Mouse (Mus musculus) A20 (cell line): ENCODE results near the gene Nup35.

Experiments
- DNase-seq: peaks from one replicate; pipeline ENCODE4 v3.0.0-alpha.2; 2011; ENCODE audit warnings: low read depth, low spot score

Gene Nup35

GRCm38 (mm10) chr2:80616854-80617737 lies at the start of gene Nup35, which contains the start of gene Dusp19:
Gene Nup35 (plus strand): TSS chr2:80617236.
Gene Dusp19 (plus strand): TSS chr2:80617045.
- peak; percentile 93 for DNase-seq

- no peak for DNase-seq
Measured at GRCm38 (mm10) chr2:80567411-80567810, 49.6 kb upstream of the Nup35 start.

DNA sequence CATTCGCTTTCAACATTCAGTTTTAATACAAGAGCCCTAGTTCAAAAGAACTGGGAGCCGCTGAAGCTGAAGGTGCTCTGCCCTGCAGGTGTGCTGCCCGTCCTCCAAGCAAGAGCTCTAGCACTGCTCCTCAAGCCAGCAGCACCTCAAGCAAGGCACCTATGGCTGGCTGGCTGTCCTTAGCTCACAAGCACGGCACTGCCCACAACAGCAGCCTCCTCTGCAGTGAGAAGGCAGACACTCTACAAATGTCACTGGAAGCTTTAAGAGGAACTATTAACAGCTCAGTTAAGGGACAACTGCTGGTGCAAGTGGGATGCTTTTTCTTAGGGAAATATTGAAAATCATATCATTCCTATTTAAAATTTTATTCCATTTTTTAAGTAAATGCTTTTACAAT lies 46.4 kb upstream of the Nup35 start:
- DNase-seq: no peak

- DNase-seq: no peak
Measured at GRCm38 (mm10) chr2:80577286-80577685, 39.8 kb upstream of the Nup35 start.

DNA sequence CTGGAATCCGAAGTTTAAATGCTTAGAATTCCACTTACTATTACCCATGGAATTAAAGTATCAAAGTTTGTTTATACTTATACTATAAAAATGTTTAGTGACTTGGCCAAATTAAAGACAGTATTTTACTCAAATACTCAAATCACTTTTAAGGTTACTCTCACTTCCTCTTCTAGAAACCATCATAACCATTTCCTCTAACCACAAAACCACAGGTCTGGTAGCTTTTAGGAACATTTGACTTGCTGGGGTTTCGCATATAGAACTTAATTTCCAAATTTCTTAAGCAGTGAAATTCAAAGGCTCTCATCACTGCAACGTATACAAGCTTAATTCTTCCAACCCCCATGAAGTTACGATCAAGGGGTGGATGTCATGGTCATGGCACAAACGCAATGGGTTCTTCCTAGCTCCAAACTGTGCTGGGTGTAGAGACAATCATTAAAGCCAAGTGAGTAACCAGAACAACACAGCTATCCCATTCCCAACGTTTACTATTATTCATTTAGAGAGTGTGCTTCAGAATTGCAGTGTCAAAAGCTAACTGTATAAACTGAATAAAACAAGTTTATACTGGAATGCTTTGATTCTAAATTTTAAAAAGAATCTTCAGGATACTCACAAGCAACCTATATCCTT lies 37.7 kb upstream of the Nup35 start:
- DNase-seq: peak; percentile 68

- no peak for DNase-seq
Measured at GRCm38 (mm10) chr2:80580311-80580961, 36.6 kb upstream of the Nup35 start.

GRCm38 (mm10) chr2:80581043-80581711 lies 35.9 kb upstream of the Nup35 start, which contains the start of gene Nckap1:
Gene Nckap1 (minus strand): TSS chr2:80581380.
- DNase-seq: no peak

- no peak for DNase-seq
Measured at GRCm38 (mm10) chr2:80582356-80582755, 34.7 kb upstream of the Nup35 start.

DNA sequence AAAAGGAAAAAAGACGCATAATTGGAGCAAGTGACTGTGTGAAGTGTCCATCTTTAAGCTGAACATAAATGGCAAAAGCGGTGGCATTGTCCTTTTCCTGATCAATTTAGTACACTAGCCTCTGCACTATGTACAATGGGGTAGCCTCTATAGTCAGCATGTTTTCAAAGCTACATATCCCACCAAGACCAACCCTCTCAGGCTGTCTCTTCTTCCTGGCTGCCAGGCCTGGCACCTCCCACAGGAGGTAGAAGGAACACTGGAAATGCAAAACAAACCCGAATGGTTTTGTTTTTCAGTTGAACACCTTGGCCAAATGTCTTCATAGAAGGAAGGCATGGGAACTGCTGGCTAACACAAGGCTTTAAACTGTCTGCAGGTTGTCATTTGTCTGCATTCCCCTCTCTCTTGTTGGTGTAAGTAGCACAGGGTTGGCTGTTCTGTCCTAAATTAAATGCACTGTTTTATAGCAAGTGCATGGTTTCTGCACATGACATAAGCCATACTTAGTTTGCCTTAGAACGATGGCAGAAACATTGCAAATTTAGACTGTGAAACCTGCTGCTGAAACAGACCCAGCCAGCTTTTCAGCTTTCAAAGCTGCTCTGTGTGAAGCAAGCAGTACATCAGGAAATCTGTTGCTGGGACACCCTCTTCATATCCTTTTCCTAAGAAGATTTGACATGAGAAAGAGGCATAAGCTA lies 22.7 kb upstream of the Nup35 start:
- no peak for DNase-seq

GRCm38 (mm10) chr2:80596960-80597359 lies 20.1 kb upstream of the Nup35 start:
- no peak for DNase-seq

- DNase-seq: no peak
Measured at GRCm38 (mm10) chr2:80599850-80600249, 17.2 kb upstream of the Nup35 start.

DNA sequence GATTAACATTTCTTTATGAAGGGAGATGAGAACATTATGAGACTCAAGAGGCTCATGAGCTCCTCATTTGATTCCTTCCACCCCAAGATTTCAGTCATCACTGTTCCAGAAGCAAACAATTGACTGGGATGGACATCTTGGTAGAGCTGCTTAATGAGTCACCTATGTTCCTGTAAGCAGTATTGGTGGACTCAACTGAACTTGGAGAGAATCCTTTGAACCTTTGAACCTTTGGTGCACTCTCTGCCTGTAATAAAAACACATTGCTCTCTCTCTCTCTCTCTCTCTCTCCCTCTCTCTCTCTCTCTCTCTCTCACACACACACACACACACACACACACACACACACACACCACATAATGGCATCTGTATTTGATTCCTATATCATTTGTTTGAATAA lies 16.4 kb upstream of the Nup35 start:
- no peak for DNase-seq

GRCm38 (mm10) chr2:80602756-80603155 lies 14.3 kb upstream of the Nup35 start:
- DNase-seq: no peak

GRCm38 (mm10) chr2:80603771-80604426 lies 13.1 kb upstream of the Nup35 start:
- no peak for DNase-seq

DNA sequence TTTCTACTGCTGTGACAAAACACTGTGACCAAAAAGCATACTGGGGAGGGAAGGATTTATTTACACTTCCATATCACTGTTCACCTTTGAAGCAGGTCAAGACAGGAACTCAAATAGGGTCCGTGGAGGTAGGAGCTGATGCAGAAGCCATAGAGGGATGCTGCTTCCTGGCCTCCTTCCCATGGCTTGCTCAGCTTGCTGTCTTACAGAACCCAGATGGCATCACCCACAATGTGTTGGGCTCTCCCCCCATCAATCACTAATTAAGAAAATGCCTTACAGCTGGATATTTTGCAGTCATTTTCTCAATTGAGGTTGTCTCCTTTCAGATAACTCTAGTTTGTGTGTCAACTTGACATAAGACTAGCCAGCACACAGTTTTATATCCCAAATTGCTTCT lies 4.8 kb upstream of the Nup35 start:
- no peak for DNase-seq

- DNase-seq: no peak
Measured at GRCm38 (mm10) chr2:80612796-80613195, 4.2 kb upstream of the Nup35 start.

GRCm38 (mm10) chr2:80618991-80619390 lies 2.0 kb downstream of the Nup35 start:
- no peak for DNase-seq

DNA sequence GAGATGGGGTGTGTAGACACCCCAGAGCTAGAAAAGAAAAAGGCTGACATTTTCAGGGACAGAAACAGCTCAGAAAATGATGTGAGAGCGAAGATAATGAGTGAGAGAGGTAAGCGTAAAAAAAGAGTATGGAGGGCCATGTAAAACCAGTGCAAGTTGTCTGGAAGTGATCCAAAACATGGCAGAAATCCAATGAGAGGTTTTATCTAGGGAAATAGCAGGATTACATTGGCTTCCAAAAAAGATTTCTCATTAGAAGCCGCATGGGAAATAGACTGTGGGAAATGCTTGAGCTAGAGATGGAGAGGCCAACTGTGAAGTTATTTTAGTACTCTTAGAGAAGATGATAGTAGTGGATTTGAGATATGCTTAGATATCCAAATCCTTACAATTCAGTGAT lies 4.9 kb downstream of the Nup35 start:
- no peak for DNase-seq

GRCm38 (mm10) chr2:80624523-80624922 lies 7.5 kb downstream of the Nup35 start:
- no peak for DNase-seq

- no peak for DNase-seq
Measured at GRCm38 (mm10) chr2:80632336-80633026, 15.4 kb downstream of the Nup35 start.
